Mouse (Mus musculus) olfactory bulb, adult 2 months (tissue): ENCODE measurements around the gene Uqcr11.

Experiments used
- CTCF ChIP-seq: fragments of 200-500 bp; IDR thresholded peaks from 2 replicates; pipeline ENCODE4 v1.5.1; 2012; ENCODE audit warnings: low read depth, mild to moderate bottlenecking, low read length, moderate library complexity; ENCODE audit not compliant: insufficient read depth
- POLR2A ChIP-seq: fragments of 200-500 bp; IDR thresholded peaks from 2 replicates; pipeline ENCODE4 v1.6.1; 2012; ENCODE audit warnings: mild to moderate bottlenecking, low read depth, low read length, moderate library complexity; ENCODE audit not compliant: insufficient read depth

- TF ChIP-seq POLR2A: no peak
- TF ChIP-seq CTCF: no peak
These were observed 25.1 kb upstream of the Uqcr11 start for GRCm38 (mm10) chr10:80431570-80432386.
